Mouse (Mus musculus) adrenal gland, postnatal 36 days (tissue): ENCODE data around the gene Lkaaear1. TPM values are rescaled to one million over a fixed set of nuclear protein-coding genes. Genes with fewer than 3 reads are reported as not detected.

Experiments
- DNase-seq, 2 experiments: peaks; one replicate each; pipeline ENCODE4 v3.0.0; 2021; ENCODE audit warnings: mixed read lengths in 1 of 2
- total RNA-seq, 2 experiments: library from RNA; stranded (reverse); gene quantifications; 2 replicates each; pipeline ENCODE4 v1.2.3; 2021

The Lkaaear1 gene
- total RNA-seq, 2 experiments from 2014 or later = not detected

GRCm38 (mm10) chr2:181653523-181653922 lies 44.7 kb downstream of the Lkaaear1 start:
- no peak for DNase-seq

- DNase-seq = no peak
These were observed 45.2 kb downstream of the Lkaaear1 start for GRCm38 (mm10) chr2:181653065-181653464.

- DNase-seq = no peak
These were observed 49.3 kb downstream of the Lkaaear1 start for GRCm38 (mm10) chr2:181648926-181649325.

Other genes with a start within 250 kb of the Lkaaear1 start
- gene Zbtb46, start 239.0 kb downstream of the Lkaaear1 start, total RNA-seq = 10 to 100 TPM; 16.7 to 17.5 TPM
- not detected for gene Abhd16b, start 205.2 kb downstream of the Lkaaear1 start, total RNA-seq
- gene Tpd52l2, start 201.3 kb downstream of the Lkaaear1 start, total RNA-seq = 100 to 1,000 TPM; 104 to 114 TPM
- gene Dnajc5, start 178.0 kb downstream of the Lkaaear1 start, total RNA-seq = 10 to 100 TPM; 92.9 to 93.7 TPM
- 10 to 100 TPM; 77.0 to 79.8 TPM for gene Uckl1, start 113.5 kb downstream of the Lkaaear1 start, total RNA-seq
- 10 to 100 TPM; 61.8 to 66.9 TPM for gene Prpf6, start 106.6 kb downstream of the Lkaaear1 start, total RNA-seq
- gene Zfp512b, start 105.6 kb downstream of the Lkaaear1 start, total RNA-seq = 10 to 100 TPM; 43.1 to 61.3 TPM
- gene Samd10, start 99.2 kb downstream of the Lkaaear1 start, total RNA-seq = 10 to 100 TPM; 13.8 to 14.7 TPM
- under 1 TPM in 1 of 2 experiments, not detected in 1; 0.43 TPM for gene Gm29797, start 41.4 kb downstream of the Lkaaear1 start, total RNA-seq
- 10 to 100 TPM; 21.9 to 34.6 TPM for gene Sox18, start 26.8 kb downstream of the Lkaaear1 start, total RNA-seq
- gene Tcea2, start 18.1 kb downstream of the Lkaaear1 start, total RNA-seq = 1 to 10 TPM; 5.8 to 7.0 TPM
- 10 to 100 TPM; 24.7 to 25.6 TPM for gene Rgs19, start 4.5 kb downstream of the Lkaaear1 start, total RNA-seq
- gene Oprl1, start 16.6 kb upstream of the Lkaaear1 start, total RNA-seq = 1 to 10 TPM in 1 of 2 experiments, under 1 TPM in 1; 0.63 to 1.3 TPM
- gene Myt1, start 64.9 kb upstream of the Lkaaear1 start, total RNA-seq = 1 to 10 TPM; 2.7 to 3.7 TPM
- gene Pcmtd2, start 139.4 kb upstream of the Lkaaear1 start, total RNA-seq = 10 to 100 TPM; 50.4 to 70.0 TPM
- gene Polr3k, start 165.9 kb upstream of the Lkaaear1 start, total RNA-seq = 10 to 100 TPM; 16.6 to 19.2 TPM